Mouse (Mus musculus): ENCODE measurements around the gene Pold1. TPM values are rescaled to one million over a fixed set of nuclear protein-coding genes. Genes with fewer than 3 reads are reported as not detected.

Gene Pold1
- total RNA-seq, 1 experiment: 108 TPM

DNA sequence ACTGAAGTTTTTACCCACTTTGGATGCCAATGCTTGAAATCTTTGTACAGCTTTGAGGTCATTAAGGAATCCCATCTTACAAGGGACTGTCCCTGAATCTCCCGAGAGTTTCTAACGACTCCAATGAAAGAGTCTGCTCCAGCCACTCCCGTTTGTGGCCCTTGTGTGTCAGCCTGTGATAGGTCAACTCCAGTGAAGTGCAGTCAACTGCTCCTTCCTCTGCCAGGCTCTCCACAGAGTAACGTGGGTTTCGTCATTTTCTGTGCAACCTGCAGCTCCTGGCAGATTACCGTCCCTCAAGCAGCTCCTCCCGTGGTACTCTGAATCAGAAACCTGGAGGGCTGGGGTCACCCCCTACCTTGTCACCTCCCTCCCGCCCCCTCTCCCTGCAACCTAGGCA is 14.6 kb upstream of the Pold1 start:
- Histone ChIP-seq H3K4me1 (ENCODE audit: control insufficient read depth in 2 of 2, insufficient read depth in 2 of 2, low read length in 2 of 2, poor library complexity in 1 of 2) (peaks cover 0 to 14% of the 10 kb centered on the region in 2 experiments; a peak in 1 of 4 replicates), H3K27ac (ENCODE audit: insufficient read depth, low read depth, low read length, poor library complexity, severe bottlenecking) (no peak overlapping the region), H3K4me3 (ENCODE audit: insufficient read depth in 1 of 2, low read depth in 1 of 2, low read length in 2 of 2, poor library complexity in 1 of 2, severe bottlenecking in 1 of 2) (no peak overlapping the region), H3K36me3 (ENCODE audit: control insufficient read depth, insufficient read depth, low read length, poor library complexity, severe bottlenecking) (no peaks in the 10 kb centered on the region), H3K9me3 (ENCODE audit: control insufficient read depth, insufficient read depth, low read depth, low read length) (no peaks in the 10 kb centered on the region), H3K9ac (ENCODE audit: insufficient read depth, low read depth, low read length, poor library complexity, severe bottlenecking) (no peak overlapping the region)
- TF ChIP-seq MAFK (IDR thresholded peaks at IDR 0.05; ENCODE audit: insufficient read depth, low read depth, low read length) (no peak), ZC3H11A (IDR thresholded peaks at IDR 0.05; ENCODE audit: borderline replicate concordance, low read depth, low read length) (no peak), ZNF384 (IDR thresholded peaks at IDR 0.05; ENCODE audit: low read depth, low read length) (no peak), CHD2 (IDR thresholded peaks at IDR 0.05; ENCODE audit: low read depth, low read length) (no peak), HCFC1 (IDR thresholded peaks at IDR 0.05; ENCODE audit: borderline replicate concordance, insufficient read depth, low read length) (no peak)
- no peak for DNase-seq (ENCODE audit: low read depth, low spot score)
- in situ Hi-C loops (cut with MboI; ENCODE audit: low sequenced_read_pairs in 2 of 2, unreplicated experiment in 2 of 2): no loop called here

DNA sequence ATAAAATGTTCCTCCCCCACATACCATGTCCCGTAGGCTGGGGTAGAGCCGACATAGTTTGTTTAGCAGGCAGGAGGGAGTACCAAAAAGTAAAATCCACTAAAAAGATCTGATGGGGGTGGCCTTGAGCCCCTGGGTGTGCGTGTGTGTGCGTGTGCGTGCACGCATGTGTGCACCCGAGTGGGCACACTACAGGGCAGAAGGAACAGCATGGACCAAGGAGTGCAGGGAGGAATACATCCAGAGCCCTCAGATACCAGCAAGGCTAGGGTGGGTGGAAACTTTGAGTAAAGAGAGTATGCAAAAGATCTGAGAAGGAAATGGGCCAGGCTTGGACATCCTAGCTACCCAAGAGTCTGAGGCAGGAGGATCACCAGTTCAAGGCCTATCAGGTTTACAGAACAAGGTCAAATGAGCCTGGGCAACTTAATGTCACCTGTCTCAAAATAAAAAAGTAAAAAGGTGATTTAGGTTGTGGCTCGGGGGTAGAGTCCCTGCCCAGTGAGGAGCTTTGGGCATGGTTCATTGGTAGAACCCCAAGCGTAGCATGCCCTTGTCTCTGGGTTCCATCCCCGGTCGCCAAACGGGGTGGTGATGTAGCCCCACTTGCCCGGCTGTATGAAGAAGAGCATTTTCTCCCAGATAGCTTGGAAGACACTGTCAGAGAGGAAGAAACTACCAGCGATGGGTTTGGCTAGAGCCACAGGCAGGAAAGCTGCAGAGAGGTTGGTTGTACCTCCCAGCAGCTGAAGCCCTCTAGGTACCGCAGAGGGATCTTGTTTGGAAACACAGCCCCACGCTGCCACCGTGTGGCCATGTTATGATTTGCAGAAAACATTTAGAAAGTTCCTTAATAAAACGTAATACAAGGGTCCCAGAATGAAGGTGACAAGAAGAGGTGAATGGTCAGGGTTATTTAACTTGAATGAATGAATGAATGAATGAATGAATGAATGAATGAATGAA is 12.1 kb upstream of the Pold1 start:
- Histone ChIP-seq H3K4me3 (ENCODE audit: insufficient read depth in 1 of 2, low read depth in 1 of 2, low read length in 2 of 2, poor library complexity in 1 of 2, severe bottlenecking in 1 of 2) (no peak overlapping the region), H3K9ac (ENCODE audit: insufficient read depth, low read depth, low read length, poor library complexity, severe bottlenecking) (0 out of 2 replicates have a peak overlapping the region, but pooled peaks have one; percentile 23), H3K27ac (ENCODE audit: insufficient read depth, low read depth, low read length, poor library complexity, severe bottlenecking) (no peak overlapping the region), H3K4me1 (ENCODE audit: control insufficient read depth in 2 of 2, insufficient read depth in 2 of 2, low read length in 2 of 2, poor library complexity in 1 of 2) (peaks cover 0 to 17% of the 10 kb centered on the region in 2 experiments; a peak in 1 of 4 replicates), H3K36me3 (ENCODE audit: control insufficient read depth, insufficient read depth, low read length, poor library complexity, severe bottlenecking) (no peaks in the 10 kb centered on the region), H3K9me3 (ENCODE audit: control insufficient read depth, insufficient read depth, low read depth, low read length) (no peaks in the 10 kb centered on the region)
- no peak for TF ChIP-seq CHD2 (IDR thresholded peaks at IDR 0.05; ENCODE audit: low read depth, low read length)
- TF ChIP-seq MAFK (IDR thresholded peaks at IDR 0.05; ENCODE audit: insufficient read depth, low read depth, low read length): no peak
- TF ChIP-seq ZNF384 (IDR thresholded peaks at IDR 0.05; ENCODE audit: low read depth, low read length): 0 out of 2 replicates have a peak, but pooled peaks have one; percentile 32
- TF ChIP-seq HCFC1 (IDR thresholded peaks at IDR 0.05; ENCODE audit: borderline replicate concordance, insufficient read depth, low read length): no peak
- TF ChIP-seq ZC3H11A (IDR thresholded peaks at IDR 0.05; ENCODE audit: borderline replicate concordance, low read depth, low read length): peak; percentile 73; the same call in 1 of the 2 replicates
- DNase-seq (ENCODE audit: low read depth, low spot score): peak; percentile 86
- in situ Hi-C loops (cut with MboI; ENCODE audit: low sequenced_read_pairs in 2 of 2, unreplicated experiment in 2 of 2): no loop called here

DNA sequence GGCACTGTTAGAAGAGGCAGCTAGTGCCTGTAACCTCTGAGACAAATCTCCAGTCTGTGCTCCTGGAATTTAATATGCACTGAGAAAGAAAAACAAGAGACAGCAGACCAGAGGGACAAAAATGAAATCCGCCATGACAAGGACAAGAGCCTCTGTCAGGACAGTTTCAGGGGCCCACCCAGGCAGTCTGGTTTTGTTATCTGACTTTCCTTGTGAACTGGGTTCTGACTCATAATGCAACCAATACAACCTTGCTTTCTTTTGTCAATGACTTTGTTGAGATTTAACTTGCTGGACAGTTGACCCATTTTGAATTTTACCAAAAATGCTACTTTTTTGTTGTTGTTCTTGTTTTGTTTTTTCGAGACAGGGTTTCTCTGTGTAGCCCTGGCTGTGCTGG is 9.0 kb upstream of the Pold1 start:
- no peak for DNase-seq (ENCODE audit: low read depth, low spot score)
- TF ChIP-seq MAFK (IDR thresholded peaks at IDR 0.05; ENCODE audit: insufficient read depth, low read depth, low read length) (no peak), ZC3H11A (IDR thresholded peaks at IDR 0.05; ENCODE audit: borderline replicate concordance, low read depth, low read length) (no peak), HCFC1 (IDR thresholded peaks at IDR 0.05; ENCODE audit: borderline replicate concordance, insufficient read depth, low read length) (no peak), CHD2 (IDR thresholded peaks at IDR 0.05; ENCODE audit: low read depth, low read length) (no peak), ZNF384 (IDR thresholded peaks at IDR 0.05; ENCODE audit: low read depth, low read length) (no peak)
- Histone ChIP-seq H3K36me3 (ENCODE audit: control insufficient read depth, insufficient read depth, low read length, poor library complexity, severe bottlenecking) (no peaks in the 10 kb centered on the region), H3K9me3 (ENCODE audit: control insufficient read depth, insufficient read depth, low read depth, low read length) (no peaks in the 10 kb centered on the region), H3K4me3 (ENCODE audit: insufficient read depth in 1 of 2, low read depth in 1 of 2, low read length in 2 of 2, poor library complexity in 1 of 2, severe bottlenecking in 1 of 2) (no peak overlapping the region), H3K9ac (ENCODE audit: insufficient read depth, low read depth, low read length, poor library complexity, severe bottlenecking) (no peak overlapping the region), H3K4me1 (ENCODE audit: control insufficient read depth in 2 of 2, insufficient read depth in 2 of 2, low read length in 2 of 2, poor library complexity in 1 of 2) (peaks cover 0 to 16% of the 10 kb centered on the region in 2 experiments; a peak in 1 of 4 replicates), H3K27ac (ENCODE audit: insufficient read depth, low read depth, low read length, poor library complexity, severe bottlenecking) (no peak overlapping the region)
- in situ Hi-C loops (cut with MboI; ENCODE audit: low sequenced_read_pairs in 2 of 2, unreplicated experiment in 2 of 2): no loop called here

DNA sequence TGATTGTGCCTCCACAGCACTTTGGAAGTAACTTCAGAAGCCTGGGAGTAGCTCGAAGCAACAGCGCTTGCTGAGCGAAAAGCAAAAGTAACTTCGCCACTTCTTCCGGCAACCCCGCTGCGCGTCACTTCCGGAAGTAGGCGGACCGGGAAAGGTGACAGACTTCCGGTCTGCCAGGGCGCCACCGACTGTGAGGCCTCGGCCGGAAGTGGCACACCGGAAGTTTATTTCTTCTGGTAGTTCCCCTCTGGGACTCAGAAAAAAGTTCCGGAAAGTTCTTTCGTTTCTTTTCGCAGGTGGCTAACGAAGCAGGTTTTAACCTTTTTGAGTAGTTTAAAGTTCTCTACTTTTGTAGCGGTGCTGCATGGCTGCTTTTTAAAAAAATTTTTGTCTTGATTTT is 5.2 kb upstream of the Pold1 start, which contains the start of gene Nr1h2:
Gene Nr1h2 (minus strand): TSS at position 126 of the 400 bp plus-strand sequence.
- Histone ChIP-seq H3K9ac (ENCODE audit: insufficient read depth, low read depth, low read length, poor library complexity, severe bottlenecking) (peak within 1 kb of the TSS; percentile 99), H3K27ac (ENCODE audit: insufficient read depth, low read depth, low read length, poor library complexity, severe bottlenecking) (peak within 1 kb of the TSS; percentile 100), H3K4me1 (ENCODE audit: control insufficient read depth in 2 of 2, insufficient read depth in 2 of 2, low read length in 2 of 2, poor library complexity in 1 of 2) (peaks cover 0 to 15% of the 10 kb centered on the region in 2 experiments; a peak in 1 of 4 replicates), H3K4me3 (ENCODE audit: insufficient read depth in 1 of 2, low read depth in 1 of 2, low read length in 2 of 2, poor library complexity in 1 of 2, severe bottlenecking in 1 of 2) (peak within 1 kb of the TSS; percentile 99 to 100), H3K36me3 (ENCODE audit: control insufficient read depth, insufficient read depth, low read length, poor library complexity, severe bottlenecking) (peaks cover 24% of the 10 kb centered on the region; the same call in 1 of the 2 replicates), H3K9me3 (ENCODE audit: control insufficient read depth, insufficient read depth, low read depth, low read length) (no peaks in the 10 kb centered on the region)
- peak; percentile 85 for DNase-seq (ENCODE audit: low read depth, low spot score)
- TF ChIP-seq MAFK (IDR thresholded peaks at IDR 0.05; ENCODE audit: insufficient read depth, low read depth, low read length) (no peak), HCFC1 (IDR thresholded peaks at IDR 0.05; ENCODE audit: borderline replicate concordance, insufficient read depth, low read length) (peak; percentile 74)
- in situ Hi-C loops (cut with MboI; ENCODE audit: low sequenced_read_pairs in 2 of 2, unreplicated experiment in 2 of 2): no loop called here
